Mouse (Mus musculus) layer of hippocampus, postnatal 14 days (tissue): Measurements from ENCODE around the gene Oat. TPM values are rescaled to one million over a fixed set of nuclear protein-coding genes. Genes with fewer than 3 reads are reported as not detected.

Experiments used
- DNase-seq, 2 experiments: peaks; one replicate each; pipeline ENCODE4 v3.0.0; 2021 to 2022; ENCODE audit warnings: low spot score in 2 of 2, mixed read lengths in 1 of 2
- long read RNA-seq, 2 experiments: library from polyadenylated mRNA; stranded (forward); transcript quantifications; one replicate each; pipeline ENCODE4 v2.0.0; 2021
- total RNA-seq, 2 experiments: library from RNA; stranded (reverse); gene quantifications; 2 replicates each; pipeline ENCODE4 v1.2.3; 2021

The Oat gene
- total RNA-seq = 10 to 100 TPM; 67.5 to 72.9 TPM
- long read RNA-seq, experiment 1, transcript Oat-201 (10 exons, 2,152 nt) = major isoform, 52 of 56 reads
- long read RNA-seq, experiment 1, partial matches to known transcripts = 3 of 56 reads
- long read RNA-seq, experiment 1, other reads (novel, unspliced or antisense) = 1 of 56 reads
- long read RNA-seq, experiment 2, transcript Oat-201 (10 exons, 2,152 nt) = major isoform, 71 of 81 reads
- long read RNA-seq, experiment 2, partial matches to known transcripts = 9 of 81 reads
- long read RNA-seq, experiment 2, other reads (novel, unspliced or antisense) = 1 of 81 reads

DNA sequence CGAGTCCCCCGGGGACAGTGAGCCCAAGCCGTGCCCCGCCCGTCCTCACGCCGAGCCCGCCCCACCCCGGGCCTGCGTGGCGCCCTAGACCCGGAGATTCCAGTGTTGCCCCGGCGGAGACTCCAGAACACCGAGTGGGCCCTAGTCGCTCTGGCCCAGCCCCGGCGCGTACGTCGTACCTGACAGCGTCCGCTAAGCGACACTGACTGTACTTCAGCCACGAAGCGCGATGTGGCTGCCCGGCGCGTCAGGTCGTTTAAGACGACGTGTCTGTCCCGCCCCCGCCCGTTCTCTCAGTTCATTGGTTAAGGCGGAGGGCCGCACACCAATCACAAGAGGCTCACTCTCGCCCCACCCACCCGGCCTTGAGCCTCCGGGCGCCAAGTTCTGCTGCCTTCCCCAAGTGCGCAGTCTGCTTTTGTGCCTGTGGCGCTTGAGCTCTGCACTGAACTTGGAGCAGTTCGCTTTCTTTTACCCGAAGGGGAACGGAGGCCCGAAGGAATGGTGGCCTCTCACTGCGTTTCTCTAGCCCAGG, at the start of gene Oat:
Gene Oat (minus strand): TSS at position 283 of the 535 bp plus-strand sequence.
- DNase-seq = peak; percentile 88 to 94

DNA sequence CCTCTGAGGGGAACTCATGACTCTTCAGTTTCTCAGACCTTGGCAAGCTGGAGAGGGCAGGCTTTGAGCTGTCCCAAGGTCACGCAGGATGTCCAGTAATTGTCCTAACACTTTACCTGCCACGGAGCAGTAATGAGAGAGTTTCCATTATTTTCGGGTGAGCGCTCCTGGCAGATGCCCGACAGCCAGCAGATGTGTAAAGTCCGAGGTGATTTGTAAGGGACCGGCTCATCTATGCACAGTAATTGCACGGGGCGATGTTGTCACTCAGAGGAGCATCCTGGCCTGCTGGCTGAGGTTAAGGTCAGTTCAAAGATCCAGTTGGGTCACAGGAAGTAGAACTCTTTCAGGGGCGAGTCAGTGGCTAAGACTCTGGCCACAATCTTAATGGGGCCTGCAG, 48.0 kb upstream of the Oat start:
- DNase-seq = no peak

DNA sequence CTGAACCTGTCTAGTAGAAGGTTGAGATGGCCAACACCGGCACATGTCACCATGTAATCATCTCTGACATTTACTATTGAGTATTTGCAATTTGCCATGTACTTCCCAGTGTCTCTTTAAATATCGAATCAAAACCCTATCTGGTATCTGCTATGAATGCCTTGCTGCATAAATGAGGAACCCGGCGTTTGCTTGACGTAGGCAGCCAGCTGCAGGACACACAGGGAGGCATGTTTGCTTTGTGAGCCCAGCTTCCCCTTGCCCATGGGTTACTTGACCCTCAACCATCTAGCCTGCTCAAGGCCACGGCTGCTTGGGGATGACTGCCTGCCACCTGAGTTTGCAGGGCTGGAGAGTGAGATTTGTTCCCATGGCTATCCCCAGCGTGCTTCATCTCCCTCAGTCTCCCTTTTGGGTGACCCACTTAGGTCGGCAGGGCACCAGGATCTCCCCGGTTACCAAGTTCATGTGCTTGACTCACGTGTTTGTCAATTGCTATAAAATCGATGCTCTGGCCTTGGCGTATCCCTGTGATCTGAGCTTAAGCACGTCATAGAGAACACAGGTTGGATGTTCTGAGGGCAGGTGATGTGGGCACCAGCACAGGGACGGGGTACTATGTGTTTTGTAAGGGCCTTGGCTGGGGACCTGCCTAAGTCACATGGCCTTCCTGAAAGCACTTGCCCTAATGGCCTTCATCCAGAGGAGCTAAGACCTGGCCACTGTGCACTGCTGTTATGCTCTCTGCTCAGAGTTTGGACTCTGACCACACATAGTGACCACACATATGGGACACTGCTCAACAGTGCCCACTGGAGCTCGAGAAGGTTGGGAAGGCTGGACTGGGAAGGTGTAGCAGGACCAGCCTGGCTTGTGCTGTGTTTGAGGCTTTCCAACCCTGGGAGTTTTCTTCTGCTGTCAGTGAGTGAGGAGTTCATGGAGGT, 44.0 kb upstream of the Oat start:
- no peak for DNase-seq

DNA sequence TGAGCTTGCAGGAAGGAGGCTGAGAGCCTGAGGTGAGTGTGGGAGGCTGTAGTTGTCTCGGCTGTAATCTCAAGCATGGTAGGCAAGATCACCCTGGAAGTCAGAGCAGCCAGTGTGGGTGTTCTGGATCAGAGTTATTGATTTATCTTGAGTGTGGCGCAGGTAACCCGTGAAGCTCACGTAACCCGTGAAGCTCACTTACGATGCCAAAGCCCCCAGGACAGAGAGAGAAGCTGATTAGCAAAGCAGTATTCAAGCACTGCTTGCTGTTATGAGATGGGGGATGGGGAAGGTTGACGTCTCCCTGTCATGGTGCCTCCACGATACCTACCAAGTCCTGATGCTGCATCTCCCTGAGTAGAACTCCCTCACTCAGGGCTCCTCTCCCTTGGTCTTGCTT, 43.4 kb upstream of the Oat start:
- DNase-seq = no peak

DNA sequence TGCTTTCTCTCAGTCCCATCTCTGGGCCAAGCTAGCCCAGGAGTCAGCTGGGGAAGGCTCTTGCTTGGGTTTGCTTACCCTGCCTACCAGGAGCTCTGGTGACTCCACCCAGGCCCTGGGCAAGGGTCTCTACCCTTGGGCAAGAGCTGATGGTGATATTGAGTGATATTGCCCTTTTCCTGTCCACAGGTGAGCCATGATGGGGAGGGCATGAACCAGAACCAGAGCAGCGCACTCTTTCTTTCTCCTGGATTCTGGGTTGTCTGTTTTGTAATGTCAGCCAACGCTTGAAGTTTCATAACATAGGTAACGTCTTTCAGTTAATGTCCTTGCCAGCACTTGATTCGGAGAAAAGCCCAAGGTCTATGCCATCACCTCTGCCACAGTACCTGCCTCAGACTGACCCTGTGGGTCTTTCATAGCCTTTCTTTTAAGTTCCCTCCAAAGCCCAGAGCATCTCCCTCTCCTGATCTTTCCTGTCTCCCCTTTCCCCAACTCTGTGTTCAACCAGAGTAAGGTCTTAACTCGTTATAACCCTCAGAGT, 40.9 kb upstream of the Oat start:
- DNase-seq = no peak

DNA sequence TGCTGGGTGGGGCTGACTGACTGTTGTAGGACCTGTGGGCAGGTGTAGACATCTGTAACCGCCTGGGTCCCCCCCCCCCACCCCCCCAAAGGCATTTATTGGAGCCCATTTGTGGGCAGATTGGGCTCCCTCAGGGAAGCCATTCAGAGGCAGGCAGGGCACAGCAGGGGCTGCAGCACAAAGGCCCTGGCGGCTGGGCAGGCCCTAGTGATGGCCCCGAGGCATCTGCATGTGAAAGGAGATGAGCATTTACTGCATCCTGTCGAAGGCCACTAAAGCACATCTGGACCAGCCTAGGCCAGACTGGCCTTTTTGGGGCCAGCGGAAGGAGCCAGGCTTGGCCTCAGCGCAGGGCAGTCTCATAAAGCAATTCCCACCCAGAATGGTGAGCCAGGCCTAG, 40.2 kb upstream of the Oat start:
- no peak for DNase-seq

DNA sequence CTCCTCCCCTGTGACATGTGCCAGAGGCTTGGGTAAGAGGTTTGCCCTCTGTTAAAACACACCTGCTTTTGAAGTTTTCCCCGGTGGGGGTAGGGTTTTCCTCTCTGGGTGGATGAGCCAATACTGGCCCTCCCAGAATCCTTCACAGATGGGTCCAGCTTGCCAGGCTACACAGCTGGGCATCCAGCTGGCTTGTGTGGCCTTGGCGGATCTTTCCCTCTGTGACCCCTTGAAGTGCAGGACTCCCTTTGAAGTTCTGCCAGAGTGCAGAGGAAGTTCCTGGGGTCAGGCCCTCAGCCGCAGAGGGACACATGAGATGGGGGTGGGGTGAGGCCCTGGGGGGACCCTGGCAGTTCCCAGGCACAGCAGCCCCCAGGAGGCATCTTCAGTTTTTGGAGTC, 39.1 kb upstream of the Oat start:
- DNase-seq = no peak

DNA sequence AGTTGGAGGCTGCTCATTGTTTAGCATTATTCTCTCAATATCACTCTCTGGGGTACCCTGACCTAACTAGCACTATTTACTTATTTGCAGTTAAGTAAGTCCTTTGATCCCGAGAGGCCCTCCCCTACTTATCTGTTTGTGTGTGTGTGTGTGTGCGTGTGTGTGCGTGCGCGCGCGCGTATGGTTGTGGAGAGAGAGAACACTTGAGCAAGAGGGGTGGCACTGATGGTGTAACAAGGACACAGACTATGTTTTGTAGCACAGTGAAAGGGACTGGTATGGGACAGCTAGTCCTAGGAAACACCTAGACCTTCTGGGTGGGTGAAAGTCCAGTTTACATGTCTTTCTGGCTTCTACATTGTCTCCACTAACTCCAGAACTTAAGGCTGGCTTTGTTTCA, 35.3 kb upstream of the Oat start:
- DNase-seq = no peak

DNA sequence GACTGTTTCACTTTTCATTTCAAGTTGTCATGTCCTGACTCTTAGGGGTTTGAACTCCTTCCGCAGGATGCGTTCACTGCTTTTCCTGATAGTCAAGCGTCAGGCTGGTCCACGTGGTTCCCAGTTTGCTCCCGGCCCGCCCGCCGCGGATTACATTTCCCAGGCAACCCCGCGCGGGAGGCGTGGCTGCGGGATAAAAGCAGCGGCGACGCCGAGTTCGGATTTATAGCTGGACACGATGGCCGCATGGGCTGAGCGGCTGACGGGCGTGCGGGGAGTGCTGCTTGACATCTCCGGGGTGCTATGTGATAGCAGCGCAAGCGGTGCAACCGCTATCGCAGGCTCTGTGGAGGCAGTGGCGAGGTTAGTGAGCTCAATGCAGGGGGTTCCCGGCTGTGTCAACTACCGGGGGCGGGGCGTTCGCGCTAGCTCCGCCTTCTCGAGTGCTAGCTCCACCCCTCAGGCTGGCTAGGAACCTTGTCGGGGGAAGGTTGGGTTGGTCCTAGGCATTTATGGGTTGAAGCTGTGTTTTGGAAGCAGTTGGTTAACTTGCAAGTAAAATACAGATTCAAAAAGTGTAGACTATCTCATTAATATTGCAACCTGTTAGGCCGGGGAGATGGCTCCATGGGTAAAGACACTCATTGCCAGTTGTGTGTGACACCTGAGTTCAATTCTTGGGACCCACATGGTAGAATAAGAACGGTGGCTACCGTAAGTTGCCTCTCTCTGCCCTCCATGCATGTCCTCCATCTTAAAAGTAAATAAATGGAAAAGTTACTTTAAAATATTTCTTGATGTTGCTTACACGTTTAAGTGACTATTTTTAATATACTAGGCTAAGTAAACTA, 34.5 kb upstream of the Oat start, which contains the start of gene Lhpp:
Gene Lhpp (plus strand): TSS at position 171 of the 851 bp plus-strand sequence.
- DNase-seq = peak; percentile 76 to 84

DNA sequence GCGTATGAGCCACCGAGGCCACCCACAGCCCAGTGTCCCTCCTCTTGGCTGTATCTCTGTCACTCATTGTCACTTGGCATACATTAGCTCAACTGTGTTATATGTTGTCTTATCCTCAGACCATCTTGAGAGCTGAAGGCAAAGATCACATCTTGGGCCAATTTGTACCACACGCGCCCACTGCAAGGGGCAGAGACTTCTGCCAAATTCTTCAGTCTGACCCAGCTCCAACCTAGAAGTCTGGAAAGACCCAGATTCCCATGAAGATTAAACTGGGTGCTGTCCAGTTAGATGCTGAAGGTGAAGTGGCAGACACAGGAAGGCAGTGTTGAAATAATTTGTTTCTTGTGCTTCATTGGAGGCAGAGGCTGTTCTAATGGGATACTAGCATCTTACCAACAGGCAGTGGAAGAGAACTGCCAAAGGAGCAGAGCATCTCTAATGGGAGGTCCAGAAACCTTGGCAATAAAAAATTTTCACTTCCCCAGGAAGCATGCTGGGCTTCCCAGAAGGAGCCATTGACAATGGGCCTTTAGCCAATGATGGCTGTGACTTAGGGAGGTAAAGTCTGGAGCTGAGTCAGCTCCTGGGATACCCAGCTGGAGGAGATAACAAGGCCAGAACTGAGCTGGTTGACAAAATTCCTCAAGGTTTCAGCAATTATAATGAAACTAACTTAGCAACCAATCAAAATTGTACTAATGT, 32.3 kb upstream of the Oat start:
- DNase-seq = no peak

DNA sequence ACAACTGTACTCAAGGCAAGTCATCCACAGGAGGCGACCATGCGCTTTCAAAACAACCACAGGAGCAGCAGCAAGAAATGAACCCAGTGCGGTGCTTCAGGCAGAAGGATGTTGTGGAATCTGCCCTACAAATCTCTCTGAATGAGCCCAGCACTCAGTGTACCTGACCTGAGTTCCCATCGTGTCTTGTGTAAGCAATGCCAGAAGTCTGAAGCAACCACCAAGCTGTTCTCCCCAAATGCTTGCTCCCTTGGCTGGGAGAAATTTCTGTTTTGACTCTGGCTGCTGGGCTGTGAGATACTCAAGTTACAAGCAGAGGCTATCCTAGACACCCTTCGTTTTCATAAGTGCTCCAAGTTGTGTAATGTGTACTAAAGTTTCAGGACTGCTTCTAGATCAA, 29.5 kb upstream of the Oat start:
- DNase-seq = no peak

DNA sequence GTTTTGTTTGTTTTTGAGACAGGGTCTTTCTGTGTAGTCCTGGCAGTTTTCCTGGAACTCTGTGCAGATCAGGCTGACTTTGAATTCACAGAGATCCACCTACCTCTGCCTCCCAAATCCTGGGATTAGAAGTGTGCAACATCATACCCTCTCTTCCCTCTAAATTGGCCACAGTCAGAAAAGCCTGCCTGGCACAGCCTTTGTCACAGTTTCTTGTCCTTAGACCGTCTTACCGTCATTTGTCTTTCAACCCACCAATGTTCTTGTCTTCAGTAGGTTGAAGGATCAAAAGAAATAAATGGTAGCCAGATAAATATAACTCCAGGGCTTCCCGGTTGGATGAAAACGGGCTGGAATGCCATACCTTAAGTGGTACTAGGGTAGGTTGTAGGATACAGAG, 28.5 kb upstream of the Oat start:
- DNase-seq = no peak

DNA sequence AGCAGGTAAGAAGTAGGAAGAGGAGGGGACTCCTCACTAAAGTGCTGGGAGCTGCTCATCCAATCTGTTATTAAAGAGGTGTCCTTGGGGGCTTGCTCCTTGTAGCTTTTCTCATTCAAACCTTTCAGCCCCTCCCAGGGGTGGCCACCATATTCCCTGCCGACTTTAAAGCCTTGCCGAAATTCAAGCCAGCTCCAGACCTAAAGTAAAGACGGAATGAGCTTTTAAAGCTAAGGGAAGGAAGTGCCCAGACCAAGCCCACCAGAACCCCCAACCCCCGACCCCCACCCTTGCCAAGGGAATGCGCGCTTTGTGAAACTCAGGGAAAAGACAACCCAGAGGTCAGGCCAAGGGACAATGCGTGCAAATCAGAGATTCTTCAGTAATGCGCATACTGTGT, 24.7 kb upstream of the Oat start:
- DNase-seq = no peak

DNA sequence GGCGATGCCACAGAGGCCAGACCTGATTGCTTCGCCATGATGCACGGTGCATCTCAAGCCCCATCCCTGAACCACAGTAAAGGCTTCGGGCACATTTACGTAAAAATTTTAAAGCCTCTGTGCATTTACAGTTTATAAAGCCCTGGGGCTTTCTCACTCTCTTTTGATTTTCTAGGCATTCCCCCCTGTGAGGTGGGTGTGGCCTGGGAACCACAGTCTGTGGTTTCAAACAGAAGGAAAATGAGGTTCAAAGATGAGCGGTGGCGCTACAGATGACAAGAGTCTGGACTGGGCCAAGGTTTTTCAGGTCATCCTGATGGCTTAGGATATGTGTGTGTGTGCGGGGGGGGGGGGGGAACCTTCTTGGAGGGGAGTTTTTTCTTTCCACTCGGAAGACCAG, 23.8 kb upstream of the Oat start:
- DNase-seq = no peak

DNA sequence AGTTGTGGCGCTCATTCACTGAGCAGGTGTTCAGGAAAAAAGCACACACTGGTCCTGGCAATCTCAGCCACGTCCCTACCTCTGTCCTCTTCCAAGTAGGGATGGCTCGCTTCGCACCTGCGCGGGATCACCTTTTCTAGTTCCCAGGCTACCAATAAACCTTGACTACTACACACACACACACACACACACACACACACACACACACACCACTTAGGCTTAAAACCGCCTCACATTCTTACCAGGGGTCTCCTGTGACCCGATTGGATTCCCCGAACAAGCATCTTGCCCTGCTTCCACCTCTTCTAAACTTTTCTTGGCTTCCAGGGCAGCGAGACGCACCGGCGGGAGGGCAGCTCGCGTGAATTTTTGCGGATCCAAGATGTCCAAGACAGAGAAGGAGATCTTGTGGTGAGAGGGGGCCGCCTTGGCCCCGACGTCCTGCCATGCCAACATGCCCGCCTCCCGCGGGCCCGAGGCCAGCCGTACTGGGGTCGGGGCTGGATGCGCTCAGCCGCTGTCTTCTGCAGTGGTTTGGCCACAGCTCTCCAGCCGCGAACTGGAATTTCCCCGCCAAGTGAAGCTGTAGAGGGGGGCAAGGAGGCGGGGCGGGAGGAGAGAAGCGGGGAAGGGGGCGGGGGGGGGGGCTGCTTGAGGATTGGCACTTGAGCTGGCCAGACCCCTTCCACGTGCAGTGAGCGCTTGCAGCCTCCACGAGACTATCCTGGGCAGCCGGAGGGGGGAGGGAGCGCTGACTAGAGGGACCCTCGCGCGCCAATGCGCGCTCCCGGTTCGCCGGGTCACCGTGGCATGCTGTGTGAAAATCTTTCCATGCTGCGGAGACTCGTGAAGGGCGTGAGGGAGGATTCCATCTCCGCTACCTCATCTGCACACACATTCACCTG, 23.1 kb upstream of the Oat start, which contains the start of gene Nkx1-2:
Gene Nkx1-2 (minus strand): TSS at position 567 of the 905 bp plus-strand sequence.
- no peak for DNase-seq

DNA sequence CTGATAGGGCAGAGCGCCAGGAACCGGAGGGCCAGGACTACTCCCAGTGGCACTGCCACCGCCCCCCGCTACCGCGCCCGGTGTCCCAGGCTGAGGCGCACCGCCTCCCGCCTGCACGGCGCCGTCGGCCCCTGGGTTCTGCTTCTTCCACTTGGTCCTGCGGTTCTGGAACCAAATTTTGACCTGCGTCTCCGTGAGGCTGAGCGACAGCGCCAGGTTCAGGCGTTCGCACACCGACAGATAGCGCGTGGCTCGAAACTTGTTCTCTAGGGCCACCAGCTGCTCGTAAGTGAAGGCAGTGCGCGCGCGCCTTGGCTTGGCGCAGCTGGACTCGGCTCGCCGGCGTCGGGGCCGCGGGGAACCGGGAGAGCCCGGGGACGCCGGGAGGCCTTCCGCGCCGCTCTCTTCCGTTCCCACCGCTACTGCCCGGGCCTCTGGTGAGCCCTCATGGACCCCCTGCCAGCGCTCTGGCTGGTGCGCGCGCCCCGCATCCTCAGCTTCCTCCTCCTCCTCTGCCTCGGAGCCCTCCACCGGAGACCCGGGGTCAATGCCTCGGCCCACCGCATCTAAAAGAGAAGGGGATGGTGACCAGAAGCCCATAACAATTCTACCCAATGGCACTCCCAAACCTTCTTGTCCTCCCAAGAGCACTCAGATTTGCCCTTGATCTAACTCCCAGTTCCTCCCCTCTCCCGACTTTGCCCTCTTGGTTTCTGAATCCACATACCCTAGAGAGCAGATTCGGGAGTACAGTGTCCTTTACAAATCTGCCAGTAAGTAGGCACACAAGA, 21.2 kb upstream of the Oat start:
- no peak for DNase-seq

DNA sequence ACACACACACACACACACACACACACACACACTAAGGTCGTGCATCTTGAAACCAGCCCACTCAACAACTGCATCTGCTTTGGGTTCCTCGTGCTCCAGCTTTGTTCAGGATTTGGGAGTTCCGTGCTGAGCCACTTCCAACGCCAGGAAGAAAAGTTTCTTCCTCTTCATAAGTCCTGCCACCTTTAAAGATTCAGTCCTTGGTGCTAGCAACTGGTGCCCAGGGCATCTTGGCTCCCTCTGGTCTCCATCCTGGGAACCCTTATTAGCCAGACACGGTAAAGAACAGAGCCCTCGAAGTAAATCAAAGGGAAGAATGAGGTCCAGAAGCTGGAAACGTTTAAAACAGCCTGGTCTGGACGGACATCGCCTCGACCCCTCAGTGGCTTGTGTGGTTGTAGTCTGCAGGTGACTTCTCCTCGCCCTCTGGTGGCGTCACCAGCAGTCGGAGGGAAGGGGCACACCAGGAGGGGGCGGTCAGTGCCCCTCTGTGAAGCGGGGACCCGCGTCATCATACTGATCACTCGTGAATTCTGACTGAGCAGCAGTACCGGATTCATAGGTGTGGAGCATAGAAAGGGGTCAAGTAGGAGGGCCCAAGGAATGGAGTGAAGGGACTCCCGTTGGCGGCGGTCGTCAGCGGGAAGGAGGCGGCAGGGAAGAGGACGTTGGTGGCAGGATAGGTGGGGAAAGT, 20.5 kb upstream of the Oat start:
- DNase-seq = no peak

DNA sequence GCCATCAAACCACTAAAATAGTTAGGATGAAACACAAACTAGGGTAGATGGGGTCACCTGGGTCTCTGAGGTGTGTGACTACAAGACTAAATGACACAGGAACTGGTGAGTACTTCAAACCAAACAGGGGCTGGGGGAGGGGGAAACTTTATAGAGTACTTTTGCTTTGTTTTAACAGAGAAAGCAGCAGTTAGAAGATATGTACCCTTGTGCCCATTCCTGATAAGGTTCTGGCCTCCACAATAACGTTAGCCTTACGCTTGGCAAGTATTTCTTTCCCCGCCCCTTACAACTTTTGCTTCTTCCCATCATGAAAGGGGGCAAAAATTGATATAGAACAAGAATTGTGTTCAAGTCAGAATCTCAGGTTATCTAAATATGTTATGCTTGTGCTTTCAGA, 19.6 kb upstream of the Oat start:
- no peak for DNase-seq
